Mouse (Mus musculus): ENCODE measurements around the gene Olfr114. TPM values are rescaled to one million over a fixed set of nuclear protein-coding genes. Genes with fewer than 3 reads are reported as not detected.

The Olfr114 gene
- polyA plus RNA-seq, 1 experiment from 2014 or later, result not detected

Other genes with a start within 250 kb of the Olfr114 start
- not detected in 2 replicates for gene Olfr104-ps, start 233.2 kb downstream of the Olfr114 start, polyA plus RNA-seq (2014; fragmentation: Nextera tagmentation; extraction: Ambion mirVana)
- gene Olfr105-ps, start 213.7 kb downstream of the Olfr114 start, polyA plus RNA-seq (2014; fragmentation: Nextera tagmentation; extraction: Ambion mirVana), result not detected in 2 replicates
- not detected in 2 replicates for gene Olfr106-ps, start 202.3 kb downstream of the Olfr114 start, polyA plus RNA-seq (2014; fragmentation: Nextera tagmentation; extraction: Ambion mirVana)
- not detected in 2 replicates for gene Olfr107, start 193.5 kb downstream of the Olfr114 start, polyA plus RNA-seq (2014; fragmentation: Nextera tagmentation; extraction: Ambion mirVana)
- not detected in 2 replicates for gene Olfr108, start 147.3 kb downstream of the Olfr114 start, polyA plus RNA-seq (2014; fragmentation: Nextera tagmentation; extraction: Ambion mirVana)
- gene Olfr109, start 133.8 kb downstream of the Olfr114 start, polyA plus RNA-seq (2014; fragmentation: Nextera tagmentation; extraction: Ambion mirVana), result not detected in 2 replicates
- gene H2-M2, start 109.2 kb downstream of the Olfr114 start, polyA plus RNA-seq (2014; fragmentation: Nextera tagmentation; extraction: Ambion mirVana), result not detected in 2 replicates
- gene Olfr110, start 100.3 kb downstream of the Olfr114 start, polyA plus RNA-seq (2014; fragmentation: Nextera tagmentation; extraction: Ambion mirVana), result not detected in 2 replicates
- not detected in 2 replicates for gene Olfr111, start 84.7 kb downstream of the Olfr114 start, polyA plus RNA-seq (2014; fragmentation: Nextera tagmentation; extraction: Ambion mirVana)
- not detected in 2 replicates for gene Olfr112, start 23.3 kb downstream of the Olfr114 start, polyA plus RNA-seq (2014; fragmentation: Nextera tagmentation; extraction: Ambion mirVana)
- gene Olfr113, start 15.1 kb downstream of the Olfr114 start, polyA plus RNA-seq (2014; fragmentation: Nextera tagmentation; extraction: Ambion mirVana), result not detected in 2 replicates
- gene Olfr115, start 34.4 kb upstream of the Olfr114 start, polyA plus RNA-seq (2014; fragmentation: Nextera tagmentation; extraction: Ambion mirVana), result not detected in 2 replicates
- gene Olfr116, start 34.5 kb upstream of the Olfr114 start, polyA plus RNA-seq (2014; fragmentation: Nextera tagmentation; extraction: Ambion mirVana), result not detected in 2 replicates
- not detected in 2 replicates for gene Olfr117, start 71.0 kb upstream of the Olfr114 start, polyA plus RNA-seq (2014; fragmentation: Nextera tagmentation; extraction: Ambion mirVana)
- not detected in 2 replicates for gene Olfr118, start 74.2 kb upstream of the Olfr114 start, polyA plus RNA-seq (2014; fragmentation: Nextera tagmentation; extraction: Ambion mirVana)
- not detected in 2 replicates for gene Olfr119, start 103.8 kb upstream of the Olfr114 start, polyA plus RNA-seq (2014; fragmentation: Nextera tagmentation; extraction: Ambion mirVana)
- not detected in 2 replicates for gene Olfr120, start 129.1 kb upstream of the Olfr114 start, polyA plus RNA-seq (2014; fragmentation: Nextera tagmentation; extraction: Ambion mirVana)
- gene Olfr121, start 156.1 kb upstream of the Olfr114 start, polyA plus RNA-seq (2014; fragmentation: Nextera tagmentation; extraction: Ambion mirVana), result not detected in 2 replicates
- gene Olfr122, start 175.9 kb upstream of the Olfr114 start, polyA plus RNA-seq (2014; fragmentation: Nextera tagmentation; extraction: Ambion mirVana), result not detected in 2 replicates
- gene Olfr123, start 200.8 kb upstream of the Olfr114 start, polyA plus RNA-seq (2014; fragmentation: Nextera tagmentation; extraction: Ambion mirVana), result not detected in 2 replicates
- gene Olfr124, start 207.1 kb upstream of the Olfr114 start, polyA plus RNA-seq (2014; fragmentation: Nextera tagmentation; extraction: Ambion mirVana), result not detected in 2 replicates
- not detected in 2 replicates for gene Olfr125, start 240.2 kb upstream of the Olfr114 start, polyA plus RNA-seq (2014; fragmentation: Nextera tagmentation; extraction: Ambion mirVana)